Mouse (Mus musculus) bone marrow, adult 2 months (tissue): ENCODE results near the gene Sgpp2.

Experiments
- CTCF ChIP-seq: fragments of 200-500 bp; IDR thresholded peaks from 2 replicates; pipeline ENCODE4 v1.5.1; 2011; ENCODE audit warnings: low read length, control low read depth; ENCODE audit not compliant: control insufficient read depth, insufficient read depth
- POLR2A ChIP-seq: fragments of 200-500 bp; IDR thresholded peaks from 2 replicates; pipeline ENCODE4 v1.6.1; 2011; ENCODE audit warnings: low read depth, mild to moderate bottlenecking, control low read depth, low read length, borderline replicate concordance; ENCODE audit not compliant: control insufficient read depth

DNA sequence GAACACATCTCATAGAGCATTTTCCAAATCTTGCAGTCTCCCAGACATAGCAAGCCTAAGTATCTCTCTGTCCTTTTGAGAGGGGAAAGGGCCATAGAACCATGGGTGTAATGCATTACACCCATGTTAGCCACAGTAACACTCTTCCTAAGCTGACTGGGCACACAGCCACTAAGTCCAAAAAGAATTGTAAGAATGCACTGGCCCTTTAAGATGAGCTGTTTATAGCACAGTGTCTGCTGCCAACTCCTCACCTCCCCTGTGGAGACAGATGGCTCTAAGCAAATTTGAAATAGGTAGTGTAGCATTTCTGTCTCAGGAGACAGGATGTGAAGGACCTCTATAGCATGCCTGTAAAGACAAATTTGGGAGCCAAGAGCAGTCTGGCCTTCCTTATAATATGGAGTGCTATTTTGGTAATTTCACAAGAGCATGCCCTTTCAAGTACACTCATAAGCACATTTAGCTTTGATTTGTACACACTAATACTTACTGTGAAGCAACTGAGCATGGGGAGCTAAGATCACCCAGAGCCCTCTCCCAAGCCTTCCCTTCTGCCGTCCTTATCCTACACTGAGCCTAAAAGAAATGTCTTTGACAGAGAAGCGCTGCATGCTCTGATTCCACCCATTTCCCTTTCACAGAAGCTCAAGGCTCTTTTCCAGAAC, 61.6 kb downstream of the Sgpp2 start:
- TF ChIP-seq CTCF (no peak), POLR2A (no peak)
